Mouse (Mus musculus) heart, adult 2 months (tissue): ENCODE measurements around the gene Zfp566. TPM values are rescaled to one million over a fixed set of nuclear protein-coding genes. Genes with fewer than 3 reads are reported as not detected.
A peak's percentile ranks its signal among the peaks of the same experiment; 100 is the strongest.

Experiments
- DNase-seq, 2 experiments: peaks; one replicate each; pipeline ENCODE4 v3.0.0; 2021
- H3K27ac ChIP-seq: fragments of 200-600 bp; 2 replicates; pipeline ENCODE4 v1.8.1; 2022
- H3K27me3 ChIP-seq: fragments of 200-500 bp; 2 replicates; pipeline ENCODE4 v1.6.1; 2012; ENCODE audit warnings: mild to moderate bottlenecking, low read length, inconsistent platforms, mixed read lengths; ENCODE audit not compliant: control insufficient read depth, insufficient read depth
- H3K36me3 ChIP-seq: fragments of 200-500 bp; 2 replicates; pipeline ENCODE4 v1.6.1; 2012; ENCODE audit warnings: low read length, inconsistent platforms; ENCODE audit not compliant: control insufficient read depth, insufficient read depth
- H3K4me1 ChIP-seq: fragments of 200-500 bp; 2 replicates; pipeline ENCODE4 v1.6.1; 2011; ENCODE audit warnings: low read length; ENCODE audit not compliant: control insufficient read depth, insufficient read depth
- H3K4me3 ChIP-seq: fragments of 200-600 bp; 2 replicates; pipeline ENCODE4 v1.8.1; 2022
- H3K79me2 ChIP-seq: fragments of 200-500 bp; replicated peaks from 2 replicates; pipeline ENCODE4 v1.6.1; 2012; ENCODE audit warnings: mild to moderate bottlenecking, inconsistent platforms, low read length, moderate library complexity, mixed read lengths; ENCODE audit not compliant: control insufficient read depth, insufficient read depth
- H3K9ac ChIP-seq: fragments of 200-500 bp; 2 replicates; pipeline ENCODE4 v1.6.1; 2012; ENCODE audit warnings: low read depth, mild to moderate bottlenecking, control low read depth, inconsistent platforms, low read length, mixed read lengths
- CTCF ChIP-seq: fragments of 200-600 bp; IDR thresholded peaks from 2 replicates; pipeline ENCODE4 v1.8.1; 2022; ENCODE audit warnings: antibody characterized with exemption, mild to moderate bottlenecking, moderate library complexity
- EP300 ChIP-seq: fragments of 200-500 bp; IDR thresholded peaks from 2 replicates; pipeline ENCODE4 v1.6.1; 2011; ENCODE audit warnings: low read depth, low read length, control low read depth; ENCODE audit not compliant: insufficient read depth
- POLR2A ChIP-seq: fragments of 200-500 bp; IDR thresholded peaks from 2 replicates; pipeline ENCODE4 v1.6.1; 2011; ENCODE audit warnings: mild to moderate bottlenecking, low read depth, low read length, control low read depth; ENCODE audit not compliant: insufficient read depth
- WGBS: fragments of 180-500 bp; shearing (Covaris S2); methylation state at CpG from one replicate; pipeline ENCODE4 v1.1.7; 2018; 5-methylcytosine and 5-hydroxymethylcytosine counted together
- intact Hi-C: fragments of 180-260 bp; cut with DNase I; formaldehyde crosslinking; loops from one replicate; pipeline ENCODE4 v1.15.1; 2025
- polyA plus RNA-seq: library from polyadenylated mRNA; depleted of rRNA; stranded (reverse); fragments of >200 nt; gene quantifications from 2 replicates; pipeline ENCODE4 v1.2.3, GENCODE M21; 2012
- total RNA-seq, 2 experiments: library from RNA; stranded (reverse); gene quantifications; 2 replicates each; pipeline ENCODE4 v1.2.3; 2021

The Zfp566 gene
- total and polyA plus RNA-seq, 3 experiments, result 1.4 to 2.0 (median 1.7) TPM

GRCm38 (mm10) chr7:30050882-30051548 lies 39.3 kb downstream of the Zfp566 start, which contains the start of gene Zfp14:
TSS of gene Zfp14 (minus strand) at chr7:30051380.
- Histone ChIP-seq H3K36me3 (no peaks in the 10 kb centered on the region), H3K9ac (peak within 1 kb of the TSS; percentile 62), H3K4me1 (peaks cover 3% of the 10 kb centered on the region; the same call in 1 of the 2 replicates), H3K79me2 (no peaks in the 10 kb centered on the region), H3K27me3 (no peaks in the 10 kb centered on the region), H3K27ac (peak within 1 kb of the TSS; percentile 58), H3K4me3 (peak within 1 kb of the TSS; percentile 81)
- intact Hi-C loops, result loop anchor here (2.0 to 5.0 kb wide), 2 partner anchors 40 to 144 kb away; partner anchors contain the start of genes Gm26920, Zfp27, Zfp383 and Zfp566
- WGBS, result under 1% methylated on average over 40 of the region's 40 CpGs
- TF ChIP-seq POLR2A (peak; percentile 82), CTCF (no peak), EP300 (no peak)
- DNase-seq, result peak; percentile 93

- Histone ChIP-seq H3K27me3 (no peaks in the 10 kb centered on the region), H3K9ac (no peak overlapping the region), H3K4me1 (peaks cover 3% of the 10 kb centered on the region; the same call in 1 of the 2 replicates), H3K79me2 (no peaks in the 10 kb centered on the region), H3K36me3 (no peaks in the 10 kb centered on the region), H3K4me3 (no peak overlapping the region), H3K27ac (no peak overlapping the region)
- TF ChIP-seq CTCF, result no peak
- intact Hi-C loops, result loop anchor here (2.0 kb wide), 1 partner anchor 95 kb away; no protein-coding TSS in a partner anchor
- WGBS, result 76% methylated on average over 4 of the region's 4 CpGs
- DNase-seq, result no peak
These were observed 42.2 kb downstream of the Zfp566 start for GRCm38 (mm10) chr7:30048126-30048525.

GRCm38 (mm10) chr7:30044354-30044753 lies 46.0 kb downstream of the Zfp566 start:
- Histone ChIP-seq H3K4me3 (no peak overlapping the region), H3K79me2 (no peaks in the 10 kb centered on the region), H3K9ac (no peak overlapping the region), H3K27ac (no peak overlapping the region), H3K27me3 (no peaks in the 10 kb centered on the region), H3K4me1 (no peaks in the 10 kb centered on the region), H3K36me3 (no peaks in the 10 kb centered on the region)
- DNase-seq, result no peak
- 64% methylated on average over 9 of the region's 9 CpGs for WGBS
- TF ChIP-seq POLR2A, result no peak
- TF ChIP-seq CTCF, result no peak
- TF ChIP-seq EP300, result no peak
- intact Hi-C loops, result no loop called here

GRCm38 (mm10) chr7:30034331-30034730 lies 56.0 kb downstream of the Zfp566 start:
- intact Hi-C loops, result no loop called here
- no peaks in the 10 kb centered on the region for H3K79me2 ChIP-seq
- no peaks in the 10 kb centered on the region for H3K27me3 ChIP-seq
- H3K4me1 ChIP-seq, result no peaks in the 10 kb centered on the region
- H3K9ac ChIP-seq, result no peak overlapping the region
- TF ChIP-seq EP300 (no peak), CTCF (no peak), POLR2A (no peak)
- 92% methylated on average over 12 of the region's 12 CpGs for WGBS
- no peak overlapping the region for H3K4me3 ChIP-seq
- no peaks in the 10 kb centered on the region for H3K36me3 ChIP-seq
- DNase-seq, result no peak
- no peak overlapping the region for H3K27ac ChIP-seq

- no peak overlapping the region for H3K27ac ChIP-seq
- 92% methylated on average over 3 of the region's 3 CpGs for WGBS
- intact Hi-C loops, result no loop called here
These were observed 58.9 kb downstream of the Zfp566 start for GRCm38 (mm10) chr7:30031379-30031778.

GRCm38 (mm10) chr7:30030677-30031076 lies 59.6 kb downstream of the Zfp566 start:
- Histone ChIP-seq H3K79me2 (no peaks in the 10 kb centered on the region), H3K9ac (no peak overlapping the region), H3K4me3 (no peak overlapping the region), H3K27me3 (no peaks in the 10 kb centered on the region), H3K27ac (no peak overlapping the region), H3K36me3 (no peaks in the 10 kb centered on the region), H3K4me1 (no peaks in the 10 kb centered on the region)
- intact Hi-C loops, result no loop called here
- 29% methylated on average over 6 of the region's 6 CpGs for WGBS
- no peak for TF ChIP-seq EP300
- no peak for DNase-seq

More at GRCm38 (mm10) chr7:30031379-30031778, 58.9 kb downstream of the Zfp566 start:
- TF ChIP-seq POLR2A, result no peak
- no peak for TF ChIP-seq CTCF
- TF ChIP-seq EP300, result no peak
- Histone ChIP-seq H3K9ac (no peak overlapping the region), H3K4me3 (no peak overlapping the region), H3K79me2 (no peaks in the 10 kb centered on the region), H3K27me3 (no peaks in the 10 kb centered on the region), H3K36me3 (no peaks in the 10 kb centered on the region), H3K4me1 (no peaks in the 10 kb centered on the region)
- DNase-seq, result no peak
